Mouse (Mus musculus) monocyte, adult 2 months (primary cell): Measurements from ENCODE around the gene Ell2.

ENCODE experiments used
- DNase-seq, 2 experiments: peaks; one replicate each; pipeline ENCODE4 v3.0.0; 2022; ENCODE audit warnings: low spot score in 2 of 2, low read depth in 1 of 2

Gene Ell2

GRCm38 (mm10) chr13:75798413-75799302, 92.1 kb downstream of the Ell2 start:
- no peak for DNase-seq

- DNase-seq, result no peak
These were observed 92.9 kb downstream of the Ell2 start for GRCm38 (mm10) chr13:75799421-75799820.

- no peak for DNase-seq
These were observed 101.4 kb downstream of the Ell2 start for GRCm38 (mm10) chr13:75807969-75808368.

GRCm38 (mm10) chr13:75809957-75810356, 103.4 kb downstream of the Ell2 start:
- no peak for DNase-seq

GRCm38 (mm10) chr13:75817183-75817582, 110.6 kb downstream of the Ell2 start:
- no peak for DNase-seq

GRCm38 (mm10) chr13:75818486-75818885, 111.9 kb downstream of the Ell2 start:
- no peak for DNase-seq

GRCm38 (mm10) chr13:75818945-75819706, 112.6 kb downstream of the Ell2 start:
- DNase-seq, result no peak

GRCm38 (mm10) chr13:75819898-75820297, 113.3 kb downstream of the Ell2 start:
- no peak for DNase-seq
